Mouse (Mus musculus): ENCODE data around the gene C1ra.
"Not testable (repeated sequence)": the region's sequence is repeated elsewhere in the genome, so short reads cannot be mapped to it uniquely, and the experiment has no call there.

DNA sequence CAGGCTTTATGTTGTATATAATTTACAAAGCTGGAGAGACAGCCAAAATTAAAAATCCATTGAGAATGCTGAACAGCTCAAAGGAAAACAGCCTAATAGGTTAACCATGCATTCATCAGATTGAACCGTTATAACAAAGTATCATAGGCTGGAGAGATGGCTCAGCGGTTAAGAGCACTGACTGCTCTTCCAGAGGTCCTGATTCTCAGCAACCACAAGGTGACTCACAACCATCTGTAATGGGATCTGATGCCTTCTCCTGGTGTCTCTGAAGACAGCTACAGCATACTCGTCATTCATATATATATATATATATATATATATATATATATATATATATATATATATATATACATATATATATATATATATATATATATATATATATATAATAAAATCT, 28.4 kb upstream of the C1ra start:
- not testable (repeated sequence) for TF ChIP-seq POLR2A (IDR thresholded peaks at IDR 0.05; ENCODE audit: borderline replicate concordance, extremely low read depth, insufficient read depth, insufficient read length, poor library complexity, severe bottlenecking); CTCF (IDR thresholded peaks at IDR 0.05; ENCODE audit: borderline replicate concordance, extremely low read depth, insufficient read depth, insufficient read length)
